Mouse (Mus musculus) liver, embryonic 15.5 days (tissue): ENCODE data around the gene Trat1. TPM values are rescaled to one million over a fixed set of nuclear protein-coding genes. Genes with fewer than 3 reads are reported as not detected.

Experiments used
- ATAC-seq: fragments of 200-750 bp; cut with Nextera tagmentation; 2 replicates; pipeline ENCODE4 v1.8.0; 2017; ENCODE audit warnings: moderate number of reproducible peaks, mild to moderate bottlenecking, moderate library complexity; ENCODE audit not compliant: insufficient read depth
- H3K27ac ChIP-seq: fragments of 300-500 bp; sonication (generic); replicated peaks from 2 replicates; pipeline ENCODE4 v1.5.1; 2015; ENCODE audit warnings: mild to moderate bottlenecking, inconsistent platforms
- H3K27me3 ChIP-seq: fragments of 300-500 bp; sonication (generic); 2 replicates; pipeline ENCODE4 v1.6.1; 2015; ENCODE audit warnings: mild to moderate bottlenecking, inconsistent platforms
- H3K36me3 ChIP-seq: fragments of 300-500 bp; sonication (generic); replicated peaks from 2 replicates; pipeline ENCODE4 v1.6.1; 2015; ENCODE audit warnings: moderate library complexity, mild to moderate bottlenecking, inconsistent platforms
- H3K4me1 ChIP-seq: fragments of 300-500 bp; sonication (generic); replicated peaks from 2 replicates; pipeline ENCODE4 v1.6.1; 2015; ENCODE audit warnings: inconsistent platforms
- H3K4me2 ChIP-seq: fragments of 300-500 bp; sonication (generic); 2 replicates; pipeline ENCODE4 v1.6.1; 2015; ENCODE audit warnings: moderate library complexity, mild to moderate bottlenecking, inconsistent platforms
- H3K4me3 ChIP-seq: fragments of 300-500 bp; sonication (generic); replicated peaks from 2 replicates; pipeline ENCODE4 v1.5.1; 2015; ENCODE audit warnings: mild to moderate bottlenecking, inconsistent platforms
- H3K9ac ChIP-seq: fragments of 300-500 bp; sonication (generic); 2 replicates; pipeline ENCODE4 v1.6.1; 2015; ENCODE audit warnings: moderate library complexity, mild to moderate bottlenecking, inconsistent platforms
- H3K9me3 ChIP-seq: fragments of 300-500 bp; sonication (generic); replicated peaks from 2 replicates; pipeline ENCODE4 v1.6.1; 2016; ENCODE audit warnings: inconsistent platforms
- WGBS: fragments of 180-500 bp; shearing (Covaris S2); methylation state at CpG from one replicate; pipeline ENCODE4 v1.1.7; 2015; ENCODE audit warnings: mixed read lengths; ENCODE audit not compliant: insufficient replicate concordance; 5-methylcytosine and 5-hydroxymethylcytosine counted together
- polyA plus RNA-seq: library from polyadenylated mRNA; unstranded; fragments of >200 nt; fragmentation: Nextera tagmentation; extraction: Ambion mirVana; gene quantifications from 2 replicates; pipeline ENCODE4 v1.2.1, GENCODE M21; 2015

The Trat1 gene
- polyA plus RNA-seq, 1 experiment from 2014 or later = not detected

- ATAC-seq = no peak
- no peaks in the 10 kb centered on the region for H3K36me3 ChIP-seq
- H3K27me3 ChIP-seq = no peaks in the 10 kb centered on the region
- no peaks in the 10 kb centered on the region for H3K9me3 ChIP-seq
- H3K4me2 ChIP-seq = no peak overlapping the region
- H3K9ac ChIP-seq = no peak overlapping the region
- no peak overlapping the region for H3K4me3 ChIP-seq
- WGBS = 46% methylated on average over 2 of the region's 2 CpGs
- H3K4me1 ChIP-seq = no peaks in the 10 kb centered on the region
- H3K27ac ChIP-seq = no peak overlapping the region
These were observed 5.4 kb upstream of the Trat1 start for GRCm38 (mm10) chr16:48777254-48777653.

DNA sequence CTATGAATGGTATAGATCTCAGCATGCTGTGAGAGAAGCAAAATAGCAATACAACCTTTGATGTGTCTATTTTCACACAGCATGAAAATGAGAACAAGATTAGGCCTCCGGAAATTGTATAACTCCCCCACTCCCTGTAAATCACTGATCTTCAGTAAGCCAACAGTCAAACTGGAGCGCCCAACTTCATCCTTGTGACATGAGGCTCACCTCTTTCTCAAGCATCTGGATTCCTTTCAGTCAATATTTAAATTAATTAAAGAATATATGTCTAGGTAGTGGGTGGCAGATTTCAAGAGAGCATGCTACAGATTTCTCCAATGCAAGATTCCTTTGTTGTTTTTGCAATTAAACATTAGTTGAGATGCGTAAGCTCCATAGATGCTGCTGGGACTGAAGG, 2.6 kb downstream of the Trat1 start:
- no peaks in the 10 kb centered on the region for H3K36me3 ChIP-seq
- no peaks in the 10 kb centered on the region for H3K4me1 ChIP-seq
- no peak overlapping the region for H3K9ac ChIP-seq
- H3K4me3 ChIP-seq = no peak overlapping the region
- ATAC-seq = no peak
- H3K4me2 ChIP-seq = no peak overlapping the region
- H3K27me3 ChIP-seq = no peaks in the 10 kb centered on the region
- H3K27ac ChIP-seq = no peak overlapping the region
- 79% methylated on average over 3 of the region's 3 CpGs for WGBS
- H3K9me3 ChIP-seq = no peaks in the 10 kb centered on the region

GRCm38 (mm10) chr16:48760643-48761481, 11.0 kb downstream of the Trat1 start:
- ATAC-seq = no peak
- no peaks in the 10 kb centered on the region for H3K27me3 ChIP-seq
- H3K27ac ChIP-seq = no peak overlapping the region
- H3K4me1 ChIP-seq = no peaks in the 10 kb centered on the region
- H3K9me3 ChIP-seq = no peaks in the 10 kb centered on the region
- H3K4me3 ChIP-seq = no peak overlapping the region
- H3K4me2 ChIP-seq = no peak overlapping the region
- WGBS = 67% methylated on average over 17 of the region's 17 CpGs
- no peaks in the 10 kb centered on the region for H3K36me3 ChIP-seq
- H3K9ac ChIP-seq = no peak overlapping the region

- WGBS = 22% methylated on average over 26 of the region's 26 CpGs
- no peaks in the 10 kb centered on the region for H3K36me3 ChIP-seq
- no peak overlapping the region for H3K4me2 ChIP-seq
These were observed 21.5 kb downstream of the Trat1 start for GRCm38 (mm10) chr16:48750145-48750827.

DNA sequence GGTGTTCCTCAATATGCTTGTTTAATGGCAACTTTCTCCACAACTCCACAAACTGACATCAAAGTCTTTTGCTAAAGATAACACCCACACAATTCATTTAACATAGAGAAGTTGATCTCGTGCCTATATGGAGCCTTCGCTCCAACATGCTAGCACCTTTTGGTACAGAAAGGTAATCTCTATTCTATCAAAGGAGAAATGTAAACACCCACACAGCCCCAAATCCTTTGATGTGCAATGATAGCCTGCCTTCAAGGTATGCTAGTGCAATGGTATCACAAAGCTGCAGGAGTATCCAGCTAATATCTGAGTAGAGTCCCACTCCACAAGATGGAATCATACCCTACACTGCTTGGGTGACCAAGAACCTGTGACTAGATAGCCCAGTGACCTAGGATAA, 26.4 kb downstream of the Trat1 start:
- H3K4me1 ChIP-seq = no peaks in the 10 kb centered on the region
- 55% methylated on average over 2 of the region's 2 CpGs for WGBS

More at GRCm38 (mm10) chr16:48750145-48750827, 21.5 kb downstream of the Trat1 start:
- no peaks in the 10 kb centered on the region for H3K27me3 ChIP-seq
- no peaks in the 10 kb centered on the region for H3K9me3 ChIP-seq
- no peak overlapping the region for H3K4me3 ChIP-seq
- H3K4me1 ChIP-seq = no peaks in the 10 kb centered on the region
- no peak overlapping the region for H3K27ac ChIP-seq
- no peak overlapping the region for H3K9ac ChIP-seq
- no peak for ATAC-seq

DNA sequence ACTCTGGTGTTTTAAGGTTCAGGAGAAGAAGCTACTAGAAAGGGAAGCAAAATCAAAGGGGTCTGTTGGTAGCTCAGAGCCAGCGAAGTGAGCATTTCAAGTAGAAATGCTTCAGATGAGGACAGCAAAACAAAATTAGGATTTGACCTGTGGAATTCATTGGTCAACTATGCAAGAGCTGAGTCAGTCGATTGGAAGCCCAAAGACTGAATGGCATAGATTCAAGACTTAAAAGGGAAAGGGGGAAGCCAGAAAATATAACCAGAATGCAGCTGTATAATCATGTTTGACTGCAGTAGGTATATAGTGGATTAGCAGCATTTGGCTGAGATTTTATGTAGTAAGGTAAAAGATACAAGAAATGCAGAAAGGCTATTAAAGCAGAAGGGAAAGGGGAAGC, 26.8 kb downstream of the Trat1 start:
- H3K27ac ChIP-seq = no peak overlapping the region
- no peaks in the 10 kb centered on the region for H3K36me3 ChIP-seq
- no peak for ATAC-seq
- 49% methylated on average over 2 of the region's 2 CpGs for WGBS
- no peak overlapping the region for H3K4me2 ChIP-seq
- no peaks in the 10 kb centered on the region for H3K27me3 ChIP-seq
- no peaks in the 10 kb centered on the region for H3K9me3 ChIP-seq
- H3K9ac ChIP-seq = no peak overlapping the region
- no peaks in the 10 kb centered on the region for H3K4me1 ChIP-seq
- H3K4me3 ChIP-seq = no peak overlapping the region

More for the DNA sequence above, 26.4 kb downstream of the Trat1 start:
- no peak overlapping the region for H3K9ac ChIP-seq
- H3K27me3 ChIP-seq = no peaks in the 10 kb centered on the region
- H3K27ac ChIP-seq = no peak overlapping the region
- no peak overlapping the region for H3K4me2 ChIP-seq
- no peaks in the 10 kb centered on the region for H3K9me3 ChIP-seq
- no peak overlapping the region for H3K4me3 ChIP-seq
- ATAC-seq = no peak
- H3K36me3 ChIP-seq = no peaks in the 10 kb centered on the region

- H3K36me3 ChIP-seq = no peaks in the 10 kb centered on the region
- H3K27ac ChIP-seq = no peak overlapping the region
- H3K4me1 ChIP-seq = no peaks in the 10 kb centered on the region
- no peaks in the 10 kb centered on the region for H3K9me3 ChIP-seq
- no peak overlapping the region for H3K9ac ChIP-seq
- no peak for ATAC-seq
- WGBS = 35% methylated on average over 3 of the region's 3 CpGs
- no peak overlapping the region for H3K4me2 ChIP-seq
- H3K4me3 ChIP-seq = no peak overlapping the region
- H3K27me3 ChIP-seq = no peaks in the 10 kb centered on the region
These were observed 30.3 kb downstream of the Trat1 start for GRCm38 (mm10) chr16:48741549-48741948.

DNA sequence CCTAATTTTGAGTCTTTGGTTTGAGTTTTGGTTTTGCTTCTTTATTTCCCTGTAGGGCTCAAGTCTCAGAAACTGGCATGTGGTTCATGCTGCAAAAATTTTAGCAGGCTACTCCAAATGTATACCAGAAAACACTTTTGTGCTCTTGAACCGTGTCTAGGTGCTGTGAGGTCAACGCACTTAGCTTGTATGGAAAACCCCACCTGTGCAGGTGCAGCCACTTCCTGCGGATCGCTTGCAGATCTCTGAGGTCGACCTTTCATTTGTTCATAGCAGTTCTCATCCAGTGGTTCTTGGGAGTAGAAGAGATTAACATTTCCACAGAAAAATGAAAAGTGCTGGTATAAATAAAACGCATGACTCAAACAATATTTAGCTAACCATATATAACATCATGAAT, 31.8 kb downstream of the Trat1 start:
- Histone ChIP-seq H3K9ac (no peak overlapping the region), H3K4me1 (no peaks in the 10 kb centered on the region), H3K36me3 (no peaks in the 10 kb centered on the region), H3K27ac (no peak overlapping the region), H3K4me3 (no peak overlapping the region), H3K27me3 (no peaks in the 10 kb centered on the region), H3K9me3 (no peaks in the 10 kb centered on the region), H3K4me2 (no peak overlapping the region)
- 60% methylated on average over 6 of the region's 6 CpGs for WGBS
- ATAC-seq = no peak

DNA sequence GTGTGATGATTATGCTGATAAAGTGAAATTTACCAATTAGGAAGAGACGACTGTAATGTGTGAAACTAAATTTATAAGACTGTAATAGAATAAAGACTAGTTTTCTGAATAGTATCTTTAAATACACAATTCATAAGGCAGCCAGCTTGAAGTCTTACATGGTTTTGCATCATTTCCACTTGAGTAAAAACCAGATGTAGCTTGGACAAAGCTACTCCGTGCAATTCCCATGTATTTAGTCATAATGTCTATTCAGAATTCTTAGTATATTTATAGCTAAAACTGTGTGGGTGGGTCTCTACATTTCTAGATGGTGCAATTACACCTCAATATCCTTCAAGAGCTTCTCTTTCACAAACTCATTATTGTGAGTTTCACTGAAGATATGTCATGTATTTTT, 33.4 kb downstream of the Trat1 start:
- no peaks in the 10 kb centered on the region for H3K27me3 ChIP-seq
- no peak for ATAC-seq
- no peak overlapping the region for H3K4me3 ChIP-seq
- no peak overlapping the region for H3K27ac ChIP-seq
- H3K4me2 ChIP-seq = no peak overlapping the region
- no peaks in the 10 kb centered on the region for H3K36me3 ChIP-seq
- WGBS = 74% methylated on average over 2 of the region's 2 CpGs
- no peaks in the 10 kb centered on the region for H3K9me3 ChIP-seq
- H3K9ac ChIP-seq = no peak overlapping the region
- no peaks in the 10 kb centered on the region for H3K4me1 ChIP-seq

DNA sequence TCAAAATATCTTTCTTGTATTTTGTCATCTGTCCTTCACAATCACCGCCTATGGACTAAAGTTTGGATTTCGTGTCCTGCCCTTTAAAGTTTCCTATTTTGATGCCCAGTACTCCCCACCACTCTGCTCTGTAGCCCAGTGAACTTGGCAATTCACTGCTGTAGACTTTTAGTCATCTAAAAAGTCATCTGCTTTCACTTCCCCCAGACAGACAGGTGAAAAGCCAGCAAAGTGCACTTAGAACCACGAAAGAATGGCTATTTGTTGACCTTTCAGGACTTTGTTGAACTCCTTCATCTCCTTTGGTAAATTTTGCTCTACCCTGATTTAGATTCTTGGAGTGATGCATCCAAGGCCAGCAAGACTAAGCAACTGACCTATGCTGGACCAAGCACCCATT, 34.9 kb downstream of the Trat1 start:
- no peaks in the 10 kb centered on the region for H3K36me3 ChIP-seq
- H3K27me3 ChIP-seq = no peaks in the 10 kb centered on the region
- no peak overlapping the region for H3K9ac ChIP-seq
- no peak overlapping the region for H3K4me2 ChIP-seq
- H3K9me3 ChIP-seq = no peaks in the 10 kb centered on the region
- H3K4me1 ChIP-seq = no peaks in the 10 kb centered on the region
- no peak overlapping the region for H3K27ac ChIP-seq
- WGBS = 63% methylated on average over 3 of the region's 3 CpGs
- no peak overlapping the region for H3K4me3 ChIP-seq
- ATAC-seq = no peak

- 65% methylated on average over 3 of the region's 3 CpGs for WGBS
- Histone ChIP-seq H3K27me3 (no peaks in the 10 kb centered on the region), H3K36me3 (no peaks in the 10 kb centered on the region), H3K9ac (no peak overlapping the region), H3K27ac (no peak overlapping the region), H3K4me3 (no peak overlapping the region), H3K4me2 (no peak overlapping the region), H3K4me1 (no peaks in the 10 kb centered on the region), H3K9me3 (no peaks in the 10 kb centered on the region)
- ATAC-seq = no peak
These were observed 51.6 kb downstream of the Trat1 start for GRCm38 (mm10) chr16:48720259-48720658.
